Mouse (Mus musculus): ENCODE data around the gene Pcnx2.

Pcnx2 gene

GRCm38 (mm10) chr8:125819797-125820196 lies 78.3 kb downstream of the Pcnx2 start:
- peak; percentile 16 for DNase-seq (ENCODE audit: low spot score)

- no peak for DNase-seq (ENCODE audit: low spot score)
Observed at GRCm38 (mm10) chr8:125818796-125819195, 79.3 kb downstream of the Pcnx2 start.

- no peak for DNase-seq (ENCODE audit: low spot score)
Observed at GRCm38 (mm10) chr8:125816742-125817141, 81.4 kb downstream of the Pcnx2 start.

GRCm38 (mm10) chr8:125808826-125809225 lies 89.3 kb downstream of the Pcnx2 start:
- DNase-seq (ENCODE audit: low spot score), result no peak

- no peak for DNase-seq (ENCODE audit: low spot score)
Observed at GRCm38 (mm10) chr8:125807905-125808310, 90.2 kb downstream of the Pcnx2 start.

- DNase-seq (ENCODE audit: low spot score), result no peak
Observed at GRCm38 (mm10) chr8:125806459-125806858, 91.7 kb downstream of the Pcnx2 start.

GRCm38 (mm10) chr8:125796970-125797369 lies 101.1 kb downstream of the Pcnx2 start:
- DNase-seq (ENCODE audit: low spot score), result no peak

- peak; percentile 28 for DNase-seq (ENCODE audit: low spot score)
Observed at GRCm38 (mm10) chr8:125795341-125795740, 102.8 kb downstream of the Pcnx2 start.

- DNase-seq (ENCODE audit: low spot score), result no peak
Observed at GRCm38 (mm10) chr8:125792816-125793455, 105.2 kb downstream of the Pcnx2 start.

- DNase-seq (ENCODE audit: low spot score), result no peak
Observed at GRCm38 (mm10) chr8:125786886-125787285, 111.2 kb downstream of the Pcnx2 start.

GRCm38 (mm10) chr8:125782161-125782560 lies 116.0 kb downstream of the Pcnx2 start:
- DNase-seq (ENCODE audit: low spot score), result no peak

- no peak for DNase-seq (ENCODE audit: low spot score)
Observed at GRCm38 (mm10) chr8:125779656-125780055, 118.5 kb downstream of the Pcnx2 start.

- no peak for DNase-seq (ENCODE audit: low spot score)
Observed at GRCm38 (mm10) chr8:125778919-125779318, 119.2 kb downstream of the Pcnx2 start.

- DNase-seq (ENCODE audit: low spot score), result peak; percentile 24
Observed at GRCm38 (mm10) chr8:125777478-125778164, 120.5 kb downstream of the Pcnx2 start.

- peak; percentile 63 for DNase-seq (ENCODE audit: low spot score)
Observed at GRCm38 (mm10) chr8:125776800-125777199, 121.3 kb downstream of the Pcnx2 start.

GRCm38 (mm10) chr8:125776314-125776713 lies 121.8 kb downstream of the Pcnx2 start:
- DNase-seq (ENCODE audit: low spot score), result no peak

- DNase-seq (ENCODE audit: low spot score), result no peak
Observed at GRCm38 (mm10) chr8:125775031-125775430, 123.1 kb downstream of the Pcnx2 start.

- no peak for DNase-seq (ENCODE audit: low spot score)
Observed at GRCm38 (mm10) chr8:125773281-125773803, 124.8 kb downstream of the Pcnx2 start.

GRCm38 (mm10) chr8:125772300-125772699 lies 125.8 kb downstream of the Pcnx2 start:
- no peak for DNase-seq (ENCODE audit: low spot score)

- DNase-seq (ENCODE audit: low spot score), result no peak
Observed at GRCm38 (mm10) chr8:125768079-125768478, 130.0 kb downstream of the Pcnx2 start.

- DNase-seq (ENCODE audit: low spot score), result no peak
Observed at GRCm38 (mm10) chr8:125763066-125763786, 134.9 kb downstream of the Pcnx2 start.

- peak; percentile 38 for DNase-seq (ENCODE audit: low spot score)
Observed at GRCm38 (mm10) chr8:125759022-125759421, 139.1 kb downstream of the Pcnx2 start.

GRCm38 (mm10) chr8:125757106-125757496 lies 141.0 kb downstream of the Pcnx2 start:
- DNase-seq (ENCODE audit: low spot score), result no peak

All from lung, postnatal 25 days (tissue).